Mouse (Mus musculus) CD4-positive naive resting alpha-beta T cell, adult 76 days (primary cell): ENCODE results near the gene Supt4a. TPM values are rescaled to one million over a fixed set of nuclear protein-coding genes. Genes with fewer than 3 reads are reported as not detected.

ENCODE experiments used
- total RNA-seq: library from RNA; stranded (reverse); gene quantifications from one replicate; pipeline ENCODE4 v1.2.4, GENCODE M21; 2023

Gene Supt4a
- total RNA-seq, result 155 TPM

DNA sequence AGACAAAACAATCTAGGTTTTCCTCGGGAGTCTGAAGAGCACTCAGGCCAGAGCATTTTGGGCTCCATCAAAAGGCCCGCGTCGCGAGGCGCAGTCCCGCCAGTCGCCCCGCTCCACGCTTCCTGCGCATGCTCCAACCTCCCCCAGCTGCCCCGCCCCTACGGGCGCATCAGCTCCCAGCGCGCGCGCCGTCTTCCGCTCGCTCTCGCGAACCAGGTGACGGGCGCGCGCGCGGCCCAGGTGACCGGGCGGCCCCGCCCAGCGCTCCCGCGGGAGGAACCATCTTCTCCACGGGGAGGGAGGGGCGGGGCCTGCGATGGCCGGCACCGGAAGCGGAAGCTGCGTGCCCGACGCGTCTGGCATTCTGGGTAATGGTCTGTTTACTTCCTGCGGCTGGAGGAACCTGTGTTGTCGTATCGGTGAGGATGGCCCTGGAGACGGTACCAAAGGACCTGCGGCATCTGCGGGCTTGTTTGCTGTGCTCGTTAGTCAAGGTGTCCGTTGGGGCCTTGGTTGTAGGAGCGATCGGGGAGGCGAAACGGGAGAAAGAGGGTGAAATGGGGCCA is at the start of gene Supt4a:
Supt4a (plus strand) TSS at position 378 of the 566 bp plus-strand sequence.

DNA sequence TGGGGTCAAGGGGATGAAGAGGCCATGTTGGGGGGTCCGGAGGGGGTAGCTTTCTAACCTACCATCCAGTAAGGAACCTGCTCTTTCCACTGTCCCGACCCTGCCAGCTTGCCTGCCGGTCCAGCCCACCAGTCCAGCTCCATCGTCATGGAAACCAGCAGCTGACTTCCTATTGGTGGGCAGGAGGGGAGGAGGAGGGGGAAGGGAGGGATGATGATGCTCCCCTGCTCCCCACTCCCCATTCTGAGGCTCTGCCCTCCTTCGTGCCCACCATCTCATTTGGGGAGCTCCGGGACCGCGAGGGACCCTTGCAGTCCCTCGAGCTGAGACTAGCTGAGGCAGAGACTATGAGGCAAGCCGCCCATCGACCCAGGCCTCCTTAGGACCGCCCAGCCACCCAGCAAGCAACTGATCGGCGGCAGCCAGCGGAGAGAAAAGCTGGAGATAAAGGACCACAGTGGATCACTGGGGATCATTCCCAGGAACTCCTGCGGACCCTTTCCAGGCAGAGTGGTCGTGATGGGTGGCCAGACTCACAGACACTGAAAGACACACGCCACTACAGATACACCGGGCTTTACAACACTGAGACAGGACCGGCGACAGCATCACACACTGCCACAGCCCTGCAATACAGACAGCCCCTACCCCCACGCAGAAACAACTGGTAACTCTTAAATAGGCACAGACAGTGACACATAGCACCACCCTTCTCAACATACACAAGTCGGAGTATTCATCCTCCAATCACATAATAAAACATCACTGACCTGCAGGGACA is 23.1 kb downstream of the Supt4a start, which contains the start of gene Tspoap1:
Tspoap1 (plus strand) TSS at position 241 of the 781 bp plus-strand sequence.

Other genes starting within 250 kb of the Supt4a start
- not detected for gene Gm11492, start 170.9 kb upstream of the Supt4a start, total RNA-seq
- 4.5 TPM for gene Sept4, start 168.6 kb upstream of the Supt4a start, total RNA-seq
- gene Mtmr4, start 145.4 kb upstream of the Supt4a start, total RNA-seq, result 21.4 TPM
- gene Hsf5, start 120.4 kb upstream of the Supt4a start, total RNA-seq, result 0.29 TPM
- gene Rnf43, start 74.8 kb upstream of the Supt4a start, total RNA-seq, result 5.2 TPM
- gene Tspoap1, start 23.0 kb downstream of the Supt4a start, total RNA-seq, result 3.8 TPM
- gene Mpo, start 56.0 kb downstream of the Supt4a start, total RNA-seq, result 0.67 TPM
- gene Lpo, start 90.7 kb downstream of the Supt4a start, total RNA-seq, result not detected
- gene Mks1, start 115.7 kb downstream of the Supt4a start, total RNA-seq, result 9.6 TPM
- gene Epx, start 138.0 kb downstream of the Supt4a start, total RNA-seq, result not detected
- gene Olfr462, start 154.7 kb downstream of the Supt4a start, total RNA-seq, result not detected
- not detected for gene Olfr463, start 159.8 kb downstream of the Supt4a start, total RNA-seq
- not detected for gene Olfr464, start 183.4 kb downstream of the Supt4a start, total RNA-seq
- gene Dynll2, start 250.0 kb downstream of the Supt4a start, total RNA-seq, result 22.2 TPM